Mouse (Mus musculus) hindbrain, embryonic 10.5 days (tissue): Measurements from ENCODE around the gene Ly6g. TPM values are rescaled to one million over a fixed set of nuclear protein-coding genes. Genes with fewer than 3 reads are reported as not detected.
"Not testable (repeated sequence)": the region's sequence is repeated elsewhere in the genome, so short reads cannot be mapped to it uniquely, and the experiment has no call there.

ENCODE experiments used
- DNase-seq: peaks from one replicate; pipeline ENCODE4 v3.0.0-alpha.2; 2017; ENCODE audit warnings: low spot score
- H3K27ac ChIP-seq: fragments of 300-500 bp; sonication (generic); 2 replicates; pipeline ENCODE4 v1.5.1; 2016; ENCODE audit warnings: mild to moderate bottlenecking, moderate library complexity
- H3K27me3 ChIP-seq: fragments of 300-500 bp; sonication (generic); 2 replicates; pipeline ENCODE4 v1.6.1; 2016; ENCODE audit warnings: mild to moderate bottlenecking; ENCODE audit not compliant: poor library complexity, insufficient read depth, severe bottlenecking
- H3K36me3 ChIP-seq: fragments of 300-500 bp; sonication (generic); 2 replicates; pipeline ENCODE4 v1.6.1; 2016; ENCODE audit warnings: mild to moderate bottlenecking, moderate library complexity
- H3K4me1 ChIP-seq: fragments of 300-500 bp; sonication (generic); replicated peaks from 2 replicates; pipeline ENCODE4 v1.6.1; 2016; ENCODE audit warnings: mild to moderate bottlenecking
- H3K4me3 ChIP-seq: fragments of 300-500 bp; sonication (generic); 2 replicates; pipeline ENCODE4 v1.5.1; 2016; ENCODE audit warnings: mild to moderate bottlenecking, moderate library complexity
- H3K9me3 ChIP-seq: fragments of 300-500 bp; sonication (generic); 2 replicates; pipeline ENCODE4 v1.6.1; 2016; ENCODE audit warnings: mild to moderate bottlenecking, moderate library complexity
- WGBS: fragments of 180-500 bp; shearing (Covaris S2); methylation state at CpG from one replicate; pipeline ENCODE4 v1.1.7; 2016; 5-methylcytosine and 5-hydroxymethylcytosine counted together
- polyA plus RNA-seq: library from polyadenylated mRNA; unstranded; fragments of >200 nt; fragmentation: Nextera tagmentation; extraction: Ambion mirVana; gene quantifications from 2 replicates; pipeline ENCODE4 v1.2.1, GENCODE M21; 2016

Gene Ly6g
- polyA plus RNA-seq, result not detected in 2 replicates

DNA sequence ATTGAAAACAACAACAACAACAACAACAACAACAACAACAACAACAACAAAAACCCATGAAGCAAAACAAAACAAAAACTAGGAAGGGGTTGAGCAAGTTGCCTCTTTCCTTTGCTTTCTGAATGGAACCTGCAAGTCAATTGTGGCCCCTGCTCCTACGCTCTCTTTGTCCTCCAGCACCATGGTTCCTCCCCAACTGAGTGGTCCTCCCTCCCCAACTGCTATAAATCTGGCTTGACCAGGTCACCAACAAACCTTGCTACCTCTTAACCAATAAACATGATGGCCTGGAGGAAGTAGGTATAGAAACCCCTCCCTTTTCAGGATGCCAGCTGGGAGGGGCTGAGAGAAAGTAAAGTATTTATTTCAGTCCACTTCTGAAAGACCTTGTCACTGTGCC, at the start of gene Ly6g:
Gene Ly6g, plus strand, starts transcription at position 301 of the 400 bp plus-strand sequence.
- H3K9me3 ChIP-seq, result peaks cover 5% of the 10 kb centered on the region
- no peaks in the 10 kb centered on the region for H3K4me1 ChIP-seq
- no peaks in the 10 kb centered on the region for H3K36me3 ChIP-seq
- no peak within 1 kb of the TSS for H3K27ac ChIP-seq
- H3K27me3 ChIP-seq, result no peaks in the 10 kb centered on the region
- no peak within 1 kb of the TSS for H3K4me3 ChIP-seq
- 97% methylated on average over 1 of the region's 1 CpGs for WGBS
- DNase-seq, result no peak

- not testable (repeated sequence) for H3K4me1 ChIP-seq, H3K4me3 ChIP-seq, DNase-seq, H3K27me3 ChIP-seq, H3K36me3 ChIP-seq, H3K9me3 ChIP-seq, H3K27ac ChIP-seq
- 81% methylated on average over 4 of the region's 5 CpGs for WGBS
Measured at GRCm38 (mm10) chr15:75110424-75110823, 44.6 kb upstream of the Ly6g start.

- not testable (repeated sequence) for H3K9me3 ChIP-seq, H3K4me3 ChIP-seq, H3K36me3 ChIP-seq, DNase-seq, H3K4me1 ChIP-seq, H3K27ac ChIP-seq, H3K27me3 ChIP-seq
- WGBS, result 69% methylated on average over 1 of the region's 1 CpGs
Measured at GRCm38 (mm10) chr15:75111861-75112630, 43.0 kb upstream of the Ly6g start, which contains the start of gene Ly6c2. Ly6c2 (minus strand) TSS chr15:75111970.

DNA sequence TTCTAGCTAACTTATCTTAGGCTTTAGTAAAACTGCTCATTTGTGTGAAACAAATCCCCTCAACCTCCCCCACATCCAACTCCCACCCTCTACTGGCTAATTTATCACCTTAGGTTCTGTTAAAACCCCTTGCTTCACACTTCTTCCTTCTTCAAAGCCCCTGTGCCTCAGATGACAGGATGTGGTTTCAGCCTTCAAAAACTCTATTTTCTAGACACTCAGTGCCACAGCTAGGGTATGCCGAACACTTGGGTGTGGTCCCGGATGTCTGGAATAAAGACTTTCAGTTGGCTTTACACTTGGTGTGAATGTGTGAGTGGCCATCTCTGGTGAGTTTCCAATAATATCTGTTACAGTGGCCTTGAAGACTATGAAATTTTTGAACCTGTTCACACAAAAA, 38.5 kb upstream of the Ly6g start:
- no peak overlapping the region for H3K27ac ChIP-seq
- H3K4me3 ChIP-seq, result no peak overlapping the region
- H3K4me1 ChIP-seq, result no peaks in the 10 kb centered on the region
- no peaks in the 10 kb centered on the region for H3K9me3 ChIP-seq
- H3K27me3 ChIP-seq, result no peaks in the 10 kb centered on the region
- H3K36me3 ChIP-seq, result no peaks in the 10 kb centered on the region
- DNase-seq, result no peak
- WGBS, result 94% methylated on average over 2 of the region's 2 CpGs

- WGBS, result 91% methylated on average over 5 of the region's 5 CpGs
- H3K36me3 ChIP-seq, H3K27ac ChIP-seq, H3K27me3 ChIP-seq, H3K9me3 ChIP-seq, DNase-seq, H3K4me1 ChIP-seq, H3K4me3 ChIP-seq: not testable (repeated sequence)
Measured at GRCm38 (mm10) chr15:75117481-75117880, 37.6 kb upstream of the Ly6g start.

DNA sequence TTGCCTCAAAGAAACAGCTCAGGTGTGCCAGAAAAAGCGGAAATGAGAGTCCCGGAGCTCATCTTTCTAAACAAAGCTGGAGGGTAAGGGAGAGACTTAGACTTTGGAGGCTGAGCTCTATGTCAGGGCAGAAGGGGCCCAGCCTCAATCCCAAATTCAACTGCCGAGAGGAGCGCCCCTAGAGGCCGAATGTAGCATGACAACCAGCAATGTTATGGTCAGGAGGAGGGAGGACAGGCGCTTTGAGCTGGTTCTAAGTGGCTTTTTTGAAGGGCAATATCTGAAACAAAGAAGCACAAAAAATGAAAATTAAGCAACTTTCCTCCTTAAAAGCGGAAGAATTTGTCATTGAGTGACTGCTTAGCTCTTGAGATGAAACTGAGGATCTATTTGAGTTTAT, 36.3 kb upstream of the Ly6g start:
- peak; percentile 51 for DNase-seq
- H3K36me3 ChIP-seq, H3K4me3 ChIP-seq, H3K27ac ChIP-seq, H3K9me3 ChIP-seq, H3K4me1 ChIP-seq, H3K27me3 ChIP-seq: not testable (repeated sequence)
- 23% methylated on average over 6 of the region's 7 CpGs for WGBS

- Histone ChIP-seq H3K9me3 (no peaks in the 10 kb centered on the region), H3K36me3 (no peaks in the 10 kb centered on the region), H3K4me1 (no peaks in the 10 kb centered on the region), H3K4me3 (no peak overlapping the region), H3K27ac (no peak overlapping the region), H3K27me3 (no peaks in the 10 kb centered on the region)
- WGBS, result 28% methylated on average over 2 of the region's 2 CpGs
- DNase-seq, result peak; percentile 31
Measured at GRCm38 (mm10) chr15:75120066-75120465, 35.0 kb upstream of the Ly6g start.

DNA sequence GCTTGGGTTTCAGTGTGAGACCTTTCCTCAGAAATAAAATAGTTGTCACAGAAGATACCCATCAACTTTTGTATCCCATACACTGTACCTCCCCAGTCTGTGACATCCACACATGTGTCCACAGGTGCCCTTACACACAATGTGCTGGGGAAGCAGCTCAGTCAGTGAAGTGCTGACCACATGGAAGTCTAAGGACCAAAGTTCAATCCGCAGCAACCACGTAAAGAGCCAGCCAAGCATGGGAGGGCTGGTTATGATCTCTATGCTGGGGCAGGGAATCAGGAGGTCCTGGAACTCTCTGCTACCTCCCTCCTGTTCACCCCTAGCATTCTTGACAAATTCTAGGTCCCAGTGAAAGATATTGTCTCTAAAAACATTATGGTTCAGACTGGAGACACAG, 22.7 kb upstream of the Ly6g start:
- not testable (repeated sequence) for H3K36me3 ChIP-seq, H3K4me3 ChIP-seq, H3K9me3 ChIP-seq, DNase-seq, H3K27ac ChIP-seq, H3K27me3 ChIP-seq, H3K4me1 ChIP-seq
- 89% methylated on average over 2 of the region's 2 CpGs for WGBS

DNA sequence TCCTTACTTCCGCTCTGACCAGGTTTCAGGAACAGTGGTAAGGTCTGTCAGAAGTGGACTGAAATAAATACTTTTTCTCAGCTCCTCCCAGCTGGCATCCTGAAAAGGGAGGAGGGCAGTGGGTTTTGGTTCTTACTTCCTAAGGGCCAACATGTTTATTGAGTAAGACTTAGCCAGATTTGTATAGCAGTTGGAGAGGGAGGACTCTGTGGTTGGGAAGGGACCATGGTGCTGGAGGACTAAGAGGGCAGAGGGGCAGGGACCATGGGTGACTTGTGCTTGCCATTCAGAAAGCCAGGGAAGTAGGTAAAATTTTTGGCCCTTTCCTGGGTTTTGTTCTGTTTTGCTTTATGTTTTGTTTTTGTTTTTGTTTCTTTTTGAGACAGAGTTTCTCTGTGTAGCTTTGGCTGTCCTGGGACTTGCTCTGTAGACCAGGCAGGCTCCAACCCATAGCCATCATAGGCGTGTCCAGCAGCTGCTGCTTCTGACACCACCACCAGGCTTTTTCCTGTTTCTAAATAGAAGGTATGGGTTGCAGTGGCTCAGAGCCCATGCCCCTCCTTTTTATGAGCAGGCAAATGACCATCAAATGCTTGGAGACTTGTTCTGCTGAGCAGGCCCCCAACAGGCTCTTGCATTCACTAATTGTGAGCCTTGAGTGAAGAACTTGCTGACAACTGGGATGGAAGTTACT, 19.8 kb upstream of the Ly6g start:
- not testable (repeated sequence) for H3K4me1 ChIP-seq, DNase-seq, H3K9me3 ChIP-seq, H3K36me3 ChIP-seq, H3K4me3 ChIP-seq, H3K27me3 ChIP-seq, H3K27ac ChIP-seq
- 90% methylated on average over 2 of the region's 2 CpGs for WGBS

DNA sequence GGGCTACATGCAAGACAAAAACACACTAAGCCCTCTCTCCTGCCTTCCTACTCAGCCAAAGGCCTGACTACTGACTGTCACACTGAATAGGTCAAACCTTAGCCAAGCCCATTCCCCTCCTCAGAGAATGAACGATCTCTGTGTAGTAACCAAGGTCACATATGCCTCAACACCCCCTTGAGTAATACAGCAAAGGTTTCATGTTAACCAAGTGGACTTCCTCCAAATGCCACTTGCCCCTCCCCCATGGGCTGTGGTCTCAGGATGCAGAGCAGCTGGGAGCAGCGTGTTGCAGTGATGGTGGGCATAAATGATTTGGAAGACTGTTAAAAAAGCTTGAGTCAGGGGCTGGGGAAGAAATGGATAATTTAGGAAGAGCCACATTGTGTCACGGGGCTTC, 17.3 kb upstream of the Ly6g start:
- H3K4me3 ChIP-seq, H3K4me1 ChIP-seq, H3K27ac ChIP-seq, H3K36me3 ChIP-seq, DNase-seq, H3K9me3 ChIP-seq, H3K27me3 ChIP-seq: not testable (repeated sequence)
- whole genome bisulfite sequencing, result 76% methylated on average over 3 of the region's 3 CpGs

GRCm38 (mm10) chr15:75141812-75142360, 13.2 kb upstream of the Ly6g start:
- H3K27me3 ChIP-seq, H3K27ac ChIP-seq, H3K9me3 ChIP-seq, H3K4me3 ChIP-seq, H3K4me1 ChIP-seq, H3K36me3 ChIP-seq: not testable (repeated sequence)
- peak; percentile 20 for DNase-seq
- 43% methylated on average over 6 of the region's 6 CpGs for WGBS

DNA sequence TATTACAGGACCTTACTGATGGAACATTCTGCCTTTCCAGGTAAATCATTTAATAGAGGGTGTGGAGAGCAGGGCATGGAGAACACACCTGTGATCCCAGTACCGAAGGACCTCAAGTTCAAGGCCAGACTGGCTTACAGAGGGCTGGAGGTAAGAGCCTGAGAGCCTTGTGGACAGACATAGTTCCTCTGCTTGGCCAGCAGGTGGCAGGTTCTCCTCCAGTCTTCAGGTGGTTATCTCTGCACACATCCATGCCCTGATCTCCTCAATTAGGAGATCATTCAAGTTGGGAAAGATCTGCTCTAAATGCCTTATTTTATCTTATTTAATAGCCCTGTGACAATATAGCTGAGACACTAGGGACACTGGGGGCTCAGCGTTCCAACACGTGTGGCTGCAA, 11.3 kb upstream of the Ly6g start:
- H3K36me3 ChIP-seq, result no peaks in the 10 kb centered on the region
- H3K9me3 ChIP-seq, result no peaks in the 10 kb centered on the region
- no peak for DNase-seq
- no peak overlapping the region for H3K4me3 ChIP-seq
- no peaks in the 10 kb centered on the region for H3K27me3 ChIP-seq
- H3K4me1 ChIP-seq, result no peaks in the 10 kb centered on the region
- WGBS, result 65% methylated on average over 3 of the region's 3 CpGs
- H3K27ac ChIP-seq, result no peak overlapping the region

GRCm38 (mm10) chr15:75153087-75153486, 2.0 kb upstream of the Ly6g start:
- Histone ChIP-seq H3K27me3 (no peaks in the 10 kb centered on the region), H3K4me1 (no peaks in the 10 kb centered on the region), H3K4me3 (no peak overlapping the region), H3K36me3 (no peaks in the 10 kb centered on the region), H3K27ac (no peak overlapping the region), H3K9me3 (no peaks in the 10 kb centered on the region)
- DNase-seq, result no peak
